Mouse (Mus musculus) heart, embryonic 11.5 days (tissue): ENCODE measurements around the gene Stat5a. TPM values are rescaled to one million over a fixed set of nuclear protein-coding genes. Genes with fewer than 3 reads are reported as not detected.
A peak's percentile ranks its signal among the peaks of the same experiment; 100 is the strongest.

Experiments
- ATAC-seq: fragments of 200-750 bp; cut with Nextera tagmentation; replicated peaks from 2 replicates; pipeline ENCODE4 v1.8.0; 2017; ENCODE audit warnings: moderate library complexity; ENCODE audit not compliant: insufficient number of reproducible peaks, low FRiP score, low TSS enrichment
- H3K27ac ChIP-seq: fragments of 300-500 bp; sonication (generic); 2 replicates; pipeline ENCODE4 v1.5.1; 2014; ENCODE audit warnings: mild to moderate bottlenecking, low read depth, low read length
- H3K27me3 ChIP-seq: fragments of 300-500 bp; sonication (generic); 2 replicates; pipeline ENCODE4 v1.6.1; 2014; ENCODE audit warnings: mild to moderate bottlenecking, low read length, mixed read lengths; ENCODE audit not compliant: control insufficient read depth, insufficient read depth
- H3K36me3 ChIP-seq: fragments of 300-500 bp; sonication (generic); 2 replicates; pipeline ENCODE4 v1.6.1; 2014; ENCODE audit warnings: mild to moderate bottlenecking, low read length, moderate library complexity, mixed read lengths; ENCODE audit not compliant: control insufficient read depth, insufficient read depth
- H3K4me1 ChIP-seq: fragments of 300-500 bp; sonication (generic); 2 replicates; pipeline ENCODE4 v1.6.1; 2014; ENCODE audit warnings: low read length; ENCODE audit not compliant: control insufficient read depth, insufficient read depth
- H3K4me2 ChIP-seq: fragments of 300-500 bp; sonication (generic); 2 replicates; pipeline ENCODE4 v1.6.1; 2014; ENCODE audit warnings: mild to moderate bottlenecking, moderate library complexity
- H3K4me3 ChIP-seq: fragments of 300-500 bp; sonication (generic); 2 replicates; pipeline ENCODE4 v1.5.1; 2014; ENCODE audit warnings: low read depth, low read length
- H3K9ac ChIP-seq: fragments of 300-500 bp; sonication (generic); 2 replicates; pipeline ENCODE4 v1.6.1; 2014; ENCODE audit warnings: mild to moderate bottlenecking, low read depth, low read length, moderate library complexity
- H3K9me3 ChIP-seq: fragments of 300-500 bp; sonication (generic); replicated peaks from 2 replicates; pipeline ENCODE4 v1.6.1; 2016; ENCODE audit warnings: low read length; ENCODE audit not compliant: control insufficient read depth
- WGBS: fragments of 180-500 bp; shearing (Covaris S2); extraction: QIAGEN DNeasy Blood & Tissue Kit; methylation state at CpG from one replicate; pipeline ENCODE4 v1.1.7; 2014; ENCODE audit not compliant: insufficient replicate concordance; 5-methylcytosine and 5-hydroxymethylcytosine counted together
- polyA plus RNA-seq: library from polyadenylated mRNA; unstranded; fragments of >200 nt; fragmentation: Nextera tagmentation; extraction: Ambion mirVana; gene quantifications from 2 replicates; pipeline ENCODE4 v1.2.1, GENCODE M21; 2014

The Stat5a gene
- polyA plus RNA-seq, 1 experiment from 2014 or later: 5.6 TPM

DNA sequence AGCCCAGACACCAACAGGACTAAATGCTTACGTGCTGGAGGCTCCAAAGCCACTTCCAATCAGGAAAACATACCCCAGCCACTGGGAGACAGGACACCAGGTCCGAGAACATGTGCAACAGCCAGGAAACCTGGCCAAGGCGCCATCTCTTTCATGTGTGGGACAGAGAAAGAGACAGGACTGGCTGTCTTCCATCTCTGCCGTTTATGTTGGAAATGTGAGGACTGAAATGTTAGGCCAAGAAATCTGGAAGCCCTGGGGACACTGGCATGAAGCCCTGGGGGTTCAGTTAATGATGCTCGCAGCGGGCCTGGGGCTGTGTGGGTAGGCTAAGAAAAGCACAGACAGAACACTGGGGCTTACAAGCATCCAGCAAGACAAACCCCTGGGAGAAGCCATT is 31.3 kb downstream of the Stat5a start:
- Histone ChIP-seq H3K4me3 (no peak overlapping the region), H3K4me1 (peaks cover 43% of the 10 kb centered on the region), H3K4me2 (no peak overlapping the region), H3K9me3 (no peaks in the 10 kb centered on the region), H3K36me3 (peaks cover 2% of the 10 kb centered on the region), H3K9ac (no peak overlapping the region), H3K27ac (no peak overlapping the region), H3K27me3 (no peaks in the 10 kb centered on the region)
- 91% methylated on average over 6 of the region's 6 CpGs for WGBS
- ATAC-seq: no peak

GRCm38 (mm10) chr11:100891256-100892123 is 32.3 kb downstream of the Stat5a start:
- Histone ChIP-seq H3K4me2 (peak overlapping the region; percentile 40), H3K9me3 (no peaks in the 10 kb centered on the region), H3K4me3 (no peak overlapping the region), H3K4me1 (peaks cover 34% of the 10 kb centered on the region), H3K36me3 (peaks cover 2% of the 10 kb centered on the region), H3K9ac (peak overlapping the region; percentile 18), H3K27me3 (no peaks in the 10 kb centered on the region), H3K27ac (peak overlapping the region; percentile 84)
- 40% methylated on average over 15 of the region's 15 CpGs for WGBS
- ATAC-seq: peak; percentile 81

GRCm38 (mm10) chr11:100892435-100892834 is 33.3 kb downstream of the Stat5a start:
- Histone ChIP-seq H3K9me3 (no peaks in the 10 kb centered on the region), H3K36me3 (peaks cover 2% of the 10 kb centered on the region), H3K27ac (peak overlapping the region; percentile 84; the same call in 1 of the 2 replicates), H3K27me3 (no peaks in the 10 kb centered on the region), H3K4me3 (no peak overlapping the region), H3K4me1 (peaks cover 28% of the 10 kb centered on the region), H3K9ac (no peak overlapping the region), H3K4me2 (no peak overlapping the region)
- 69% methylated on average over 5 of the region's 5 CpGs for WGBS
- ATAC-seq: no peak

GRCm38 (mm10) chr11:100893482-100893881 is 34.3 kb downstream of the Stat5a start:
- no peak overlapping the region for H3K4me3 ChIP-seq
- peaks cover 2% of the 10 kb centered on the region for H3K36me3 ChIP-seq
- WGBS: 16% methylated on average over 9 of the region's 9 CpGs
- no peaks in the 10 kb centered on the region for H3K9me3 ChIP-seq
- H3K9ac ChIP-seq: peak overlapping the region; percentile 22; the same call in 1 of the 2 replicates
- peak overlapping the region; percentile 47 for H3K4me2 ChIP-seq
- H3K27ac ChIP-seq: no peak overlapping the region
- H3K4me1 ChIP-seq: peaks cover 23% of the 10 kb centered on the region
- ATAC-seq: 0 out of 2 replicates have a peak, but pooled peaks have one; percentile 46
- H3K27me3 ChIP-seq: no peaks in the 10 kb centered on the region

DNA sequence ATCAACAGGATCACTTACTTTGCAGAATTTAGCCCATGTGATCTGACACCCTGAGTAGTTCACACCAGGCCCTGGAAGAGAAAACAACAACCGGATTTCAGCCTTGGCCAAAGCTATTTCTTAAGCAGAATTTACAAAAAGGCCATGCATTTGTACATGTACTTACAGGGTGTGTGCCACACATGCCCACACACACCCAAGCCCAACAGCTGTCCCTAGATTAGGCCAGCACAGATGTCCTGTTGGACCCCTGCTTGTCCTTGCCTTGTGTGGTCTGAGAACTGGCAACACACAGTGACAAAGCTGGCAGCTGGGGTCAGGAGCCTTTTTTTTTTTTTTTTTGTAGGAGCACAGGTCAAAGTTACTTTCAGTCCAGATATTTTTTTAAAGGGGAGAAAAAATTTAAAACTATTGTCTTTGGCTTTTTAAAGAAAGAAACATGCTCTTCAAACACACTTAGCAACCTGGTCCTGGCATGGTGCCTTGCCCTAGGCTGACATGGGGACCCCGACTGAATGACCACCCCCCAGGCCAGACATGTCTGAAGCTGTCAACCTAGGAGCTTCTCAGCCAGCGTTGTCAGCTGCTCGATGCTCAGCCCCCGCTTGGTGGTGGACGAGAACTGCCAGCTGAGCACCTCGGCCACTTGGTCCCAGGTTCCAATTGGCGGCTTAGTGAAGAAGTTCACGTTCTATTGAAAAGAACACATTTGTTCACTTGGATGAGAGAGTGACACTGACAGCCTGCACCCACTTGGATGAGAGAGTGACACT is 35.2 kb downstream of the Stat5a start:
- Histone ChIP-seq H3K4me2 (no peak overlapping the region), H3K27ac (no peak overlapping the region), H3K27me3 (no peaks in the 10 kb centered on the region), H3K36me3 (peaks cover 3% of the 10 kb centered on the region), H3K9ac (no peak overlapping the region; the same call in 1 of the 2 replicates), H3K4me1 (peaks cover 23% of the 10 kb centered on the region), H3K9me3 (no peaks in the 10 kb centered on the region), H3K4me3 (no peak overlapping the region)
- no peak for ATAC-seq
- 65% methylated on average over 9 of the region's 9 CpGs for WGBS

DNA sequence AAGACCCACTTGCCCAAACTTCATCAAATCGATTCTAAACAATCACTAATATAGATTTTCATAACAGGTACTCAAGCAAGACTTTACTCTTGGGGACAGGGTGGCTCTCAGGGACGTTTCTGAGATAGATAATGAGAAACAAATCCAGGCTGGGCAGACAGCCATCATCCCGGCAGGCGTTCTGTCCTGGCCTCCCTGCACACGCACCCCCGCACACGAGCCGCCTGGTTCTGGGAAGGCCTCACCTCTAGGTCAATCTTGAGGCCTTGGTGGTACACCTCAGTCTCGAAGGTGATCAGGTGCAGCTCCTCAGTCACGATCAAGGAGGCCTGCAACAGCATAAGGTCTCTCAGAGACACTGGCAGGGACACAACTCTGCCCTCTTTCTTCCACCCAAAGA is 36.9 kb downstream of the Stat5a start:
- 83% methylated on average over 10 of the region's 10 CpGs for WGBS
- H3K4me2 ChIP-seq: no peak overlapping the region
- no peak overlapping the region for H3K4me3 ChIP-seq
- H3K27me3 ChIP-seq: no peaks in the 10 kb centered on the region
- no peak overlapping the region for H3K27ac ChIP-seq
- H3K9me3 ChIP-seq: no peaks in the 10 kb centered on the region
- H3K4me1 ChIP-seq: peaks cover 20% of the 10 kb centered on the region
- no peak overlapping the region for H3K9ac ChIP-seq
- peaks cover 6% of the 10 kb centered on the region for H3K36me3 ChIP-seq
- no peak for ATAC-seq

DNA sequence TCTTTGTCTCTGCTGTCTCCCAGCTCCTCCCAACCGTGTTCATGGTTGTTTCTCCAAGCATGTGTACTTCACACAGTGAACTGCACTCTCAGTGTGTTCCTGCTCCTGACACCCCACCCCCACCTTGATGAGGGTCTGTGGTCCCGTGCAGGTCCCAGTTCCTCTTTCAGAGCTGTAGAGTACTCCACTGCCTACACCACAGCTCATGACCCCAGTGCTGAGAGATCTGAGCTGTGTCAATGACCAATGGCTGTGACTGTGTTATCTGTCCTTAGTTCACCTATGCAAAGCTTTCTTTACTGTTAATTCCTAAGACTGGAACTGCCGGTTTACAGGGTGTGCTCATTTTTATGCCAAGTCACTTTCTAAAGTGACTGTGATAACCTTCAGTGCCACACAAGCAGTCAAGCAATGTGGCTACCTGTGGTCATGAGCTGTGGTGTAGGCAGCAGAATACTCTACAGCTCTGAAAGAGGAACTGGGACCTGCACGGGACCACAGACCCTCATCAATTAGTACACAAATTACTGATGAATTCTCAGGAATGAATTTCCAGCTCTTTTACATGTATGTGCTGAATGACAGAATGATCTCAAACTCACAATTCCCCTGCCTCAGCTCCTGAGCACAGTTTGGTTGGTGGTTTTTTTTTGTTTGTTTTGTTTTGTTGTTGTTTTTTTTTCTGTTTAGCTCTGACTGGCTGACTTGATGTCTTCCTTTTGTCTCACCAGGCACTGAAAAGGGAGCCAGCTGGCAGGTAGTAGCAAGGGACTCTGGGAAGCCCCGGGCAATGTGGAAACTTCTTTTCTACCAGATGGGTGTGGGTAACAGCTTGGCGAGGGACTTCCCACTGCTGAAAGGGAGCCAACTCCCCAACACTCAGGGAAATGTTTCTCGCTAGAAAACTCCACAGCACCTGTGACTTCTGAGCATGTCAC is 38.4 kb downstream of the Stat5a start:
- Histone ChIP-seq H3K4me3 (no peak overlapping the region), H3K4me2 (no peak overlapping the region), H3K9me3 (no peaks in the 10 kb centered on the region), H3K9ac (no peak overlapping the region), H3K27ac (no peak overlapping the region), H3K27me3 (no peaks in the 10 kb centered on the region), H3K36me3 (peaks cover 14% of the 10 kb centered on the region), H3K4me1 (peaks cover 9% of the 10 kb centered on the region)
- ATAC-seq: no peak
- 76% methylated on average over 7 of the region's 7 CpGs for WGBS
